Mouse (Mus musculus) liver, embryonic 14.5 days (tissue): ENCODE results near the gene Npm1.

Experiments used
- CTCF ChIP-seq: IDR thresholded peaks from 2 replicates; pipeline ENCODE4 v1.5.1; 2016; ENCODE audit warnings: antibody characterized with exemption, low read depth, control low read depth
- EP300 ChIP-seq: IDR thresholded peaks from 2 replicates; pipeline ENCODE4 v1.6.1; 2016; ENCODE audit warnings: antibody characterized with exemption, low read depth

- no peak for TF ChIP-seq CTCF
- TF ChIP-seq EP300: no peak
Observed at GRCm38 (mm10) chr11:33202972-33203371, 40.0 kb upstream of the Npm1 start.
